Mouse (Mus musculus) heart, embryonic 13.5 days (tissue): ENCODE data around the gene Sept8. TPM values are rescaled to one million over a fixed set of nuclear protein-coding genes. Genes with fewer than 3 reads are reported as not detected.

Experiments used
- ATAC-seq: fragments of 200-750 bp; cut with Nextera tagmentation; 2 replicates; pipeline ENCODE4 v1.8.0; 2017; ENCODE audit warnings: moderate TSS enrichment; ENCODE audit not compliant: insufficient number of reproducible peaks, low FRiP score, low TSS enrichment; ENCODE audit errors: extremely low read depth
- H3K27ac ChIP-seq: fragments of 300-500 bp; sonication (generic); replicated peaks from 2 replicates; pipeline ENCODE4 v1.5.1; 2015; ENCODE audit warnings: moderate library complexity, mild to moderate bottlenecking, inconsistent platforms
- H3K27me3 ChIP-seq: fragments of 300-500 bp; sonication (generic); replicated peaks from 2 replicates; pipeline ENCODE4 v1.6.1; 2015; ENCODE audit warnings: mild to moderate bottlenecking, inconsistent platforms
- H3K36me3 ChIP-seq: fragments of 300-500 bp; sonication (generic); 2 replicates; pipeline ENCODE4 v1.6.1; 2015; ENCODE audit warnings: mild to moderate bottlenecking, inconsistent platforms
- H3K4me1 ChIP-seq: fragments of 300-500 bp; sonication (generic); 2 replicates; pipeline ENCODE4 v1.6.1; 2015; ENCODE audit warnings: inconsistent platforms
- H3K4me2 ChIP-seq: fragments of 300-500 bp; sonication (generic); 2 replicates; pipeline ENCODE4 v1.6.1; 2015; ENCODE audit warnings: inconsistent platforms, mild to moderate bottlenecking, moderate library complexity
- H3K4me3 ChIP-seq: fragments of 300-500 bp; sonication (generic); 2 replicates; pipeline ENCODE4 v1.5.1; 2015; ENCODE audit warnings: moderate library complexity, mild to moderate bottlenecking, inconsistent platforms
- H3K9ac ChIP-seq: fragments of 300-500 bp; sonication (generic); 2 replicates; pipeline ENCODE4 v1.6.1; 2015; ENCODE audit warnings: inconsistent platforms, mild to moderate bottlenecking, moderate library complexity
- H3K9me3 ChIP-seq: fragments of 300-500 bp; sonication (generic); 2 replicates; pipeline ENCODE4 v1.6.1; 2016; ENCODE audit warnings: inconsistent platforms
- WGBS: fragments of 180-500 bp; shearing (Covaris S2); methylation state at CpG from one replicate; pipeline ENCODE4 v1.1.7; 2015; ENCODE audit warnings: mixed read lengths; 5-methylcytosine and 5-hydroxymethylcytosine counted together
- polyA plus RNA-seq: library from polyadenylated mRNA; unstranded; fragments of >200 nt; fragmentation: Nextera tagmentation; extraction: Ambion mirVana; gene quantifications from 2 replicates; pipeline ENCODE4 v1.2.1, GENCODE M21; 2015

The Sept8 gene
- 18.0 and 18.3 TPM in 2 replicates for polyA plus RNA-seq

DNA sequence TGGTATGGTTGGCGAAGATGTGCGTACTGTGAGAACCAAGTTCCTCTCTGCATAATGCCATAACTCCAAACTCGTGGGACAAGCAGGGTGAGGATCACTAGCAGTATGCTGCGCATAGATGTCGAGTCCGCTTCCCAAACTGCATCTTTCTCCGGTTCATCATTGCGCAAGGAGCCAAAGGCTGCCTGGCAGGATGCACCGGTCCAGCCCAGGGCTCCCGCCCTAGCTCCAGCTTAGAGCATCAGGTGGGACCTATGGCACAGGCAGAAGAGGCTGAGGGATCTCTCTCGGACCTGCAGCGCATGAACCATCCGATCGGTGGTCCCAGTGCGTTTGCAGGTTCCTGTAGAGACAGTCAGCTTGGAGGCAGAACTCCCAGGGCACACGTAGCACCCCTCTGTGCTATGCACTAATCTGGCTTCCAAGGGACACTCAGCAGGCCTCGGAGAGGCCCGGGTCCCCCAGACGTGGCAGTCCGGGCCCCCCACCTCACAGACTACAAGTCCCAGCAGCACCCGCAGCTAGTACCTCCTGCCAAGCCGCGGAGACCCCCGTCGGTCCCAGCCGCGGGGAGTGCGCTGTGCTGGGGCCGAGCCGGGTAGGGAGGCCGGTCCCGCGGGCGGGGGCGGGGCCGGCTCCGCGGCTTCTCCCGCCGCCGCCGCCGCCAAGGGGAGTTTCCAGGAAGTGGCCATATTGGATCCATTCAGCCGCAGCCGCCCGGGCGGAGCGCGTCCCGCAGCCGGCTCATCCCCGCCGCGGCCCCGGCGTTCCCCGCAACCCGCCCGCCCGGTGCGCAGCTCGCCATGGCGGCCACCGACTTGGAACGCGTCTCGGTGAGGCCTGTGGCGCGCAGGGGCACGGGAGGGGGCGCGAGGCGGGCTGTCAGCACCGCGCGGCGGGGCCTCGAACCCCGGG lies at the start of gene Sept8:
Sept8 (plus strand) TSS at position 51 of the 915 bp plus-strand sequence.
- WGBS: 4% methylated on average over 70 of the region's 79 CpGs
- Histone ChIP-seq H3K4me3 (peak within 1 kb of the TSS; percentile 89), H3K27ac (peak within 1 kb of the TSS; percentile 81), H3K9me3 (no peaks in the 10 kb centered on the region), H3K4me2 (peak within 1 kb of the TSS; percentile 79), H3K36me3 (no peaks in the 10 kb centered on the region), H3K27me3 (0 out of 2 replicates have a peak, but pooled peaks cover 4% of the 10 kb centered on the region), H3K4me1 (peaks cover 48% of the 10 kb centered on the region), H3K9ac (peak within 1 kb of the TSS; percentile 95)
- ATAC-seq: peak; percentile 68

DNA sequence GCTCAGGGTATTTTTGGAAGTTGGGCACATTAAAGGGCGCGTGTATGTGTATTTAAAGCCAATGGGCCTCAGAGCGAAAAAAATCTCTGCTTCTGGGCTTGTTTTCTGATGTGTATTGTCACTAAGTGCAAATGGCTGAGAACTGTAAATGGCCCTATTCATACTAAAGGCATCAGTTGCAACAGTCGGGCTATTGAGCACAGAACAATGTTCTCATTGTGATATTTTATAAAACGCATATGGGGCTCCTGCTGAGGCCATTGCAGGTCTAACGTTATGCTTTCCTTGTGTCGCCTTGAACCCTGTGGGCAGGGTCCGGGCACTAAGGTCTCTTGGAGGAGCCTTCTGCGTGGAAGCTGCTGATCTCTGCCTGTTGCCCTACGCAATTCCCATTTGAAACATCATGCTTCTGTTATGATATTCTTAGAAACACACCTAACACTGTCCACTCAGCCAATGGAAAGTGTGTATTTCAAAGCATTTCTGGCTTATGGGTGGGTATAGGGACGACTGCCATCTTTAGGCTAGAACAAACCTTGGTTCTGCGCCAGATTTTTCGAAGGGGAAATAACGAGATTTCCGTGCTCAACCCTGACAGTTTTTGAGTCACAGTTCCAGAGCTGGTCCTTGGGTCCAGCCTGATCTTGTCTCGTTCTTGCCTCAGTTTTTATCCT lies 49.6 kb upstream of the Sept8 start:
- H3K27ac ChIP-seq: no peak overlapping the region
- H3K27me3 ChIP-seq: peaks cover 82% of the 10 kb centered on the region
- H3K4me3 ChIP-seq: peak overlapping the region; percentile 35
- ATAC-seq: no peak
- peaks cover 23% of the 10 kb centered on the region for H3K4me1 ChIP-seq
- no peaks in the 10 kb centered on the region for H3K9me3 ChIP-seq
- 35% methylated on average over 16 of the region's 16 CpGs for WGBS
- peak overlapping the region; percentile 65 for H3K4me2 ChIP-seq
- no peak overlapping the region for H3K9ac ChIP-seq
- H3K36me3 ChIP-seq: peaks cover 4% of the 10 kb centered on the region; the same call in 1 of the 2 replicates

DNA sequence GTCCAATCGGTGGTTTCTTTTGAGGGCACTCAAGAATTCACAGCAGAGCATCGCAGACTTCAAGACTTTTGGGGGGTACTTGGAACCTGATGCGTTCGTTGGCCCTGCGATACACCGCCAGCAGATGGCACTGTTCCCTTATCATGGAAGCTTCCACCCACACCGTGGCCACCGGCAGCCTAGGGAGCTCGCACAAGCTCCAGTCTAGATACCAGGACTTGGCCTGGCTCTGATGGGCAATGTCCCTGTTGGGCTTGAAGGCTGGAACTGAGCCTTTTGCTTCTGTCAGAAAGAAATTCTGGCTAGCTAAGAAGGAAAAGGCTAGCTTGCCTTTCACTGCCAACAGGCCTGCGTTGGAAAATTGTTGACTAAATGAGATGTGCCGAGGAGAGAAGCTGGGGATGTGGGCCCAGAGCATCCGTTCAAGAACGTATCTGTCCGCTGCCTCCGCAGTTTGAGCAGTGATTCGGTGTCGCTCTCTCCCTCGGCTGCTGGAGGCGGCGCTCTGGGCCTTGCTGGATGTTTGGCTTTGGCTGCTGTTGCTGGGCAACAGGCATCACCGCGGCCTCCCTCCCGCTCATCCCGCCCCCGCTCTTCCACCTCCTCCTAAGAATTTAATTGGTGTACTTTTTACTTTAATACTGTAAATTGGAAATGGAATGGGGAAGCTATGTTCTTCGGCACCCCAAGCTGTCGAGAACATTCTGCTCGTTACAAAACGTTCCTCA lies 48.9 kb upstream of the Sept8 start, which contains the start of gene Gm9837:
Gm9837 (minus strand) TSS at position 512 of the 728 bp plus-strand sequence.
- 0 out of 2 replicates have a peak, but pooled peaks have one; percentile 34 for ATAC-seq
- Histone ChIP-seq H3K36me3 (no peaks in the 10 kb centered on the region), H3K27me3 (peaks cover 82% of the 10 kb centered on the region), H3K4me1 (peaks cover 23% of the 10 kb centered on the region), H3K27ac (no peak within 1 kb of the TSS), H3K9me3 (no peaks in the 10 kb centered on the region), H3K4me2 (peak within 1 kb of the TSS; percentile 65), H3K4me3 (peak within 1 kb of the TSS; percentile 35), H3K9ac (peak within 1 kb of the TSS; percentile 40; the same call in 1 of the 2 replicates)
- 3% methylated on average over 29 of the region's 29 CpGs for WGBS

DNA sequence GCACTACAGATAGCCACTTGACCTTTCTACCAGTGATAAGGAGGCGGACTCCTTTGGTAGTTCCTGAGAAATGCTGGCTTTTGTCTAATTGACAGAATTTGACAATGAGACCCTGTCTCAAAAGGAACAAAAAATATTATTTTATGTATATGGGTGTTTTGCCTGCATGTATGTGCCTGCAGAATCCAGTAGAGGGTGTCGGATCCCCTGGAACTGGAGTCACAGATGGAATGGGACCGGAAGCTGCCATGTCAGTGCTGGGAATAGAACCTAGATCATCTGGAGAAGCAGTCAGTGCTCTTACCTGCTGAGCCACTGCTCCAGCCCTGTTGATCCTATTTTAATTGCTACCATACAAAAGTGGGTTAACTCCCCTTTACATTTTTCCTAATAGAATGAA lies 46.3 kb upstream of the Sept8 start:
- H3K4me2 ChIP-seq: no peak overlapping the region
- peaks cover 15% of the 10 kb centered on the region for H3K4me1 ChIP-seq
- H3K36me3 ChIP-seq: no peaks in the 10 kb centered on the region
- H3K27ac ChIP-seq: no peak overlapping the region
- no peaks in the 10 kb centered on the region for H3K9me3 ChIP-seq
- no peak overlapping the region for H3K4me3 ChIP-seq
- 70% methylated on average over 3 of the region's 3 CpGs for WGBS
- no peak for ATAC-seq
- no peak overlapping the region for H3K9ac ChIP-seq
- peaks cover 82% of the 10 kb centered on the region for H3K27me3 ChIP-seq

DNA sequence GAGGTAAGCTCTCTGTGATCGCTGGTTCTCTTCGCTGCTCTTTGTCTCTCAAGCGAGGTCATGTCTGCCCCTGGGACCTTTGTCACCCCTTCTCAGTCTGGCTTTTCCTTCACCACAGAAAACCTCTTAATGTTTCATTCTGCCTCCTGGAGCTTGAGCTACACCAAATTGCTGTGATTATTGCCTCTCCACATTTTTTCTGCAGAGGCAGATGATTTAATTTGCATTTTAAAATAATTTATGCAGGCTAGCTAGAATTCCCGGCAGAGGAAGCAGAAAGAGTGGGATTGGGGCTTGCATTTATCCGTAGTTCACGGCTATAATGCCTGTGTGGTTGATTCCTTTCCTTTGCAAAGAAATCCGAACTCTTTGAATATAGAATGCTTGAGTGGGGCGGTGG lies 43.4 kb upstream of the Sept8 start:
- H3K4me1 ChIP-seq: peaks cover 27% of the 10 kb centered on the region
- peaks cover 91% of the 10 kb centered on the region for H3K27me3 ChIP-seq
- H3K9ac ChIP-seq: no peak overlapping the region
- no peak overlapping the region for H3K27ac ChIP-seq
- ATAC-seq: no peak
- H3K9me3 ChIP-seq: no peaks in the 10 kb centered on the region
- no peaks in the 10 kb centered on the region for H3K36me3 ChIP-seq
- no peak overlapping the region for H3K4me3 ChIP-seq
- H3K4me2 ChIP-seq: no peak overlapping the region
- WGBS: 35% methylated on average over 8 of the region's 8 CpGs

DNA sequence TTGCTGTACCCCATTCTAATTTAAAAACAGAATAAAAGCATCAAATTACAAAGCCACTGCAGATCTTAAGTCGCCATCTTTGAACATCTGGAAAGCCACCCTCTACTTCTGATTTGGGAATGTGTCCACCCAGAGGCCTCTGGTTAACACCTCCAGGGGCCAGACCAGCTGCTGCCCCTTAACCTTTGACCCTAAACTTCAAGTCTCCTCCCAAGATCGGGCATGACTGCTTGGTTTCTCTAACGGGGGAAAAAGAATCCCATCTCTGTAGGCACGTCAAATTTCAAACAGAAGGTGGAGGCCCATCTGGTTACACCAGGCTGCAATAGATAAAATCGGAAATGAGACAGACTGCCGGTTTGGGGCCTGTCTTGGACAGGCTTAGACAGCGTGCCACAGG lies 41.2 kb upstream of the Sept8 start:
- Histone ChIP-seq H3K36me3 (no peaks in the 10 kb centered on the region), H3K9me3 (no peaks in the 10 kb centered on the region), H3K4me1 (peaks cover 26% of the 10 kb centered on the region), H3K27ac (no peak overlapping the region), H3K27me3 (peaks cover 89% of the 10 kb centered on the region), H3K4me2 (peak overlapping the region; percentile 92; the same call in 1 of the 2 replicates), H3K9ac (no peak overlapping the region), H3K4me3 (no peak overlapping the region)
- WGBS: 55% methylated on average over 7 of the region's 7 CpGs
- no peak for ATAC-seq

DNA sequence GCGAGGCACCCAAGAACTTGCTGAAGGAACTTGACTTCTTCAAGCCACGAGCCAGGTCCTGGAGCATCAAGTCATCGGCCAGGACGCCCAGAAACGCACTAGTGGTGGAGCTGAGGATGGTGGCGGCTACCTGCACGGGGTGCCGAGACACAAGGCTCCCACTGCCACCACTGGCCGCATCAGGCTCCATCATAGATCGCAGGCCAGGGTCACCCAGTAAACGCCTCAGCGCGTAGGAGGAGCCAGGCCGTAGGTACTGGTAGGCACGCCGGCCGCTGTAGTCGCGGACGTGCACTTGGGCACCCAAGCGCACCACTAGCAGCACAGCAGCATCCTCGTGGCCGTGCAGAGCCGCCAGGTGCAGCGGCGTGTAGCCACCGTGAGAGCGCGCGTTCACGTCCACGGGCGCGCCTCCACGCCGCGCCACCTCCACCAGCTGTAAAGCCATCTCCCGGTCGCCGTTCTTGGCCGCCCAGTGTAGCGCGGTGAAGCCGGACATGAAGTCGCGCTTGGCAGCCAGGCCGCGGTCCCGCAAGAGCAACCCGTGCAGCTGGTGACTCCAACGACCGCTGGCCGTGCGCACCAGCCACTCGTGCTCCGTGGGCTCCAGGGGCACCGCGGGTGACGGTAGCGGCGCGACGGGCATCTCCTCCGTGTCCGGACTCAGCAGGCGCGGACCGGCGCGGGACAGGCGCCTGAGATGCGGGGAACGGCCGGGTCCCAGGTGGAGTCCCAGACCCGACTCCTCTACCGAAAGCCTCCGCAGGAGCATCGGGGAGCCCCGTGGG lies 40.5 kb upstream of the Sept8 start:
- peak overlapping the region; percentile 74 for H3K9ac ChIP-seq
- H3K9me3 ChIP-seq: no peaks in the 10 kb centered on the region
- peak overlapping the region; percentile 92 for H3K4me2 ChIP-seq
- no peak overlapping the region for H3K27ac ChIP-seq
- peaks cover 84% of the 10 kb centered on the region for H3K27me3 ChIP-seq
- whole genome bisulfite sequencing: 7% methylated on average over 79 of the region's 79 CpGs
- H3K4me3 ChIP-seq: peak overlapping the region; percentile 61
- no peak for ATAC-seq
- H3K36me3 ChIP-seq: no peaks in the 10 kb centered on the region
- peaks cover 26% of the 10 kb centered on the region for H3K4me1 ChIP-seq

DNA sequence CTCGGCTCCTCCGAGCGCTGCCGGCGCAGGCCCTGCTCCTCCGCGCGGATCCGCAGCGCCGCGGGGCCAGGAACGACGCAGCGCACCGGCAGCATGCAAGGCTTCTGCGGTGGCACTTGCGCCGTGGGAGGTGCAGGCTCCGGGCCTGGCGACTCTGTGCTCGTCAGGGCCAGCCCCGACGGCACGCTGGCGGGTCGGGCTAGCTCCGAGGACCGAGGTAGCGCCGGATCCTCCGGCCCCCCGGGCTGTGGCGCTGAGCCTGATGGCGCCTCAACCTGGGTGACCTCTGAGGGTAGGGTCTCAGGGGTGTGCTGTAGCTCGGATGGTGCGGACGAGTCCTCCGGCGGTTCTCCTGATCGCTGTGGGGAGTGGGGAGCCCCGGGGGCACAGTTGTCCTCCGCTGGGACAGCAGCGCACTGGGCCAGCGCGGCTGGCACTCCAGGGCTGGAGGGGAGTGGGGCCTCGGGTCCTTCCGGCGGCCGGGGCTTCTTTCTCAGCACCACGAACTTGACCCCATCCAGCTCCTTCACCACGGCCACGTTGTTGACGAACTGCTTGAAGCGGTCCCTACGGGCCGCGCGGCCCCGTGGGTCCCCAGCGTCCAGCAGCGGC lies 39.8 kb upstream of the Sept8 start:
- H3K4me2 ChIP-seq: peak overlapping the region; percentile 92
- H3K9me3 ChIP-seq: no peaks in the 10 kb centered on the region
- no peak overlapping the region for H3K27ac ChIP-seq
- ATAC-seq: no peak
- peak overlapping the region; percentile 61 for H3K4me3 ChIP-seq
- peaks cover 77% of the 10 kb centered on the region for H3K27me3 ChIP-seq
- peaks cover 26% of the 10 kb centered on the region for H3K4me1 ChIP-seq
- H3K9ac ChIP-seq: peak overlapping the region; percentile 74
- H3K36me3 ChIP-seq: no peaks in the 10 kb centered on the region
- WGBS: 1% methylated on average over 62 of the region's 62 CpGs

DNA sequence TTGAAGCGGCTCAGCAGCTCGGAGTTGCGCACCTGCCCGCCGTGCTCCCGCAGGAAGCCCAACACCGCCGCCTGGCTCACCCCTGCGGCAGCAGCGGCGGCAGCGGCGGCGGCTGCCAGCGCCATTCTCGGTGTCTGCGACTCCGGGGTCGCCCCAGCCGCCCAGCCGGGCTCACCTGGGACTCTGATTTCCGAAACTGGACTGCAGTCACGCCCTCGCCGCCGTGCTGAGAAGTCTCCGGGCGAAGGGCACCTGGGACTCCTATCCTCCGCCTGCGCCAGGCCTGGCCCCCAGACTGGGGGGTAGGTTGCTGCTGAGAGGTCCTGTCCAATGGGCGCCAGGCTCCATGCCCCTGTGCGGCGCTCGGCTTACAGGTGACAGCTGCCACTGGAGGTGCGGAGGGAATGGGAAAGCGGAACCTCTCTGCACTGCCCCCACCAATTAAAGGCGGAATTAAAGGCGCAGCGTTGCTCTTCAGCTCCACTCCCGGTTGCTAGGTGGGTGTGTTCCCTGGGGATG lies 39.2 kb upstream of the Sept8 start, which contains the start of the genes Gm9945 and Sowaha:
Gm9945 (plus strand) TSS at position 384 of the 519 bp plus-strand sequence.
Sowaha (minus strand) TSS at position 492 of the 519 bp plus-strand sequence.
- H3K4me1 ChIP-seq: peaks cover 26% of the 10 kb centered on the region
- no peak for ATAC-seq
- no peaks in the 10 kb centered on the region for H3K36me3 ChIP-seq
- peak within 1 kb of the TSS; percentile 74 for H3K9ac ChIP-seq
- 3% methylated on average over 40 of the region's 40 CpGs for WGBS
- no peak within 1 kb of the TSS for H3K27ac ChIP-seq
- H3K9me3 ChIP-seq: no peaks in the 10 kb centered on the region
- H3K27me3 ChIP-seq: peaks cover 71% of the 10 kb centered on the region
- H3K4me3 ChIP-seq: peak within 1 kb of the TSS; percentile 61
- H3K4me2 ChIP-seq: peak within 1 kb of the TSS; percentile 92
